Mouse (Mus musculus): Measurements from ENCODE around the gene Rest. TPM values are rescaled to one million over a fixed set of nuclear protein-coding genes. Genes with fewer than 3 reads are reported as not detected.

The Rest gene
- polyA plus RNA-seq, 1 experiment from 2014 or later = 7.4 TPM

DNA sequence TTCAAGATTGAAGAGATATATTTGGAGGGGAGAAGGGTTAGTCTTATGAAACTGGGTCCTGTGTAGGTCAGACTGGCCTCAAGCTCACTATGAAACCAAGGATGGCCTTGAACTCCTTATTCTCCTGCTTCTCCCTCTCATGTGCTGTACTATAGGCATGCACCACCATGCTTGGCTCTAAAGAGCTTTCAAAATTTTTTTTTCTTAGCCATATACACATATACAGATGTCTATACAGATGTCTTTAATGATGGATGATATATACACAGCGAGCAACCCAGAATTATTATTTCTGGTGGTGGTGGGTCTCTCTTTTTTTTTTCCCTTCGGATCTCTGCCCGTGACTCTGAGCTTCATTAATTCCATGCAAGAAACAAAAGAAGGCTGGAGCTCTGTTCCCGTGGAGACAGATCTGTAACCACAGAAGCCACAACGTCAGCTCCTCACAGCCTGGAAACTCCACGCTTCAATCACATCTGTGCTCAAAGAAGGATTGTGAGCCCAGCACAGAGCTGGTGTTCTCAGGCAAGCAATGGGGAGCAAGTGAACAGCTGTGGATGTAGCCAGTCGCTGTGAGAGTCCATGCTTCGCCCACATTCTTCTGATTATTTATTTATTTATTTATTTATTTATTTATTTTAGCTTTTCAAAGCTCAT is 20.8 kb upstream of the Rest start:
- no peak overlapping the region for H3K4me3 ChIP-seq (ENCODE audit: low read depth, low read length)
- no peak for ATAC-seq
- H3K27ac ChIP-seq (ENCODE audit: low read depth, low read length) = no peak overlapping the region

DNA sequence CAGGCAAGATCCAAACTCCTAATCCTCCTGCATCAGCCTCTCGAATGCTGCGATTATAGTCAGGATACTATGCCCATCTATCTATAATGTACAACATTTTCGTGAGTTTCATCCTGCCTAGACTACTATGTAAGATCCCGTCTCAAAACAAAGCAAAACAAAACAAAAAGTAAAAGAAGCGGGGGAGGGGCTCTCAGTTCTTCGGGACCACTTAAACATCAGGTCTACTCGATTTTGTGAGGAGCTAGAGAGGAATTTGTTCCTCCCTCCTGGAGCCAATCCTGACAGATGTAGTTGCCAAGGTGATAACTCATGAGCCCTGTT is 19.9 kb upstream of the Rest start:
- no peaks in the 10 kb centered on the region for H3K36me3 ChIP-seq (ENCODE audit: control insufficient read depth, insufficient read depth, low read length)
- H3K9me3 ChIP-seq (replicated peaks; ENCODE audit: control insufficient read depth, low read length) = no peaks in the 10 kb centered on the region
- no peak overlapping the region for H3K4me3 ChIP-seq (ENCODE audit: low read depth, low read length)
- H3K27ac ChIP-seq (ENCODE audit: low read depth, low read length) = no peak overlapping the region
- H3K27me3 ChIP-seq (replicated peaks; ENCODE audit: control insufficient read depth, insufficient read depth, low read length) = no peaks in the 10 kb centered on the region
- peak overlapping the region; percentile 30 for H3K4me2 ChIP-seq (ENCODE audit: low read length)
- H3K4me1 ChIP-seq (ENCODE audit: control insufficient read depth, insufficient read depth, low read length) = peaks cover 7% of the 10 kb centered on the region
- no peak overlapping the region for H3K9ac ChIP-seq (ENCODE audit: low read length)
- ATAC-seq (peak; percentile 8), DNase-seq (ENCODE audit: low spot score) (no peak)
- 27% methylated on average over 7 of the region's 7 CpGs for WGBS

More for the DNA sequence above, 20.8 kb upstream of the Rest start:
- H3K9ac ChIP-seq (ENCODE audit: low read length) = no peak overlapping the region
- DNase-seq (ENCODE audit: low spot score) = peak; percentile 37
- peaks cover 7% of the 10 kb centered on the region for H3K4me1 ChIP-seq (ENCODE audit: control insufficient read depth, insufficient read depth, low read length)
- 34% methylated on average over 8 of the region's 8 CpGs for WGBS
- no peaks in the 10 kb centered on the region for H3K36me3 ChIP-seq (ENCODE audit: control insufficient read depth, insufficient read depth, low read length)
- no peak overlapping the region for H3K4me2 ChIP-seq (ENCODE audit: low read length)
- no peaks in the 10 kb centered on the region for H3K9me3 ChIP-seq (replicated peaks; ENCODE audit: control insufficient read depth, low read length)
- no peaks in the 10 kb centered on the region for H3K27me3 ChIP-seq (replicated peaks; ENCODE audit: control insufficient read depth, insufficient read depth, low read length)

DNA sequence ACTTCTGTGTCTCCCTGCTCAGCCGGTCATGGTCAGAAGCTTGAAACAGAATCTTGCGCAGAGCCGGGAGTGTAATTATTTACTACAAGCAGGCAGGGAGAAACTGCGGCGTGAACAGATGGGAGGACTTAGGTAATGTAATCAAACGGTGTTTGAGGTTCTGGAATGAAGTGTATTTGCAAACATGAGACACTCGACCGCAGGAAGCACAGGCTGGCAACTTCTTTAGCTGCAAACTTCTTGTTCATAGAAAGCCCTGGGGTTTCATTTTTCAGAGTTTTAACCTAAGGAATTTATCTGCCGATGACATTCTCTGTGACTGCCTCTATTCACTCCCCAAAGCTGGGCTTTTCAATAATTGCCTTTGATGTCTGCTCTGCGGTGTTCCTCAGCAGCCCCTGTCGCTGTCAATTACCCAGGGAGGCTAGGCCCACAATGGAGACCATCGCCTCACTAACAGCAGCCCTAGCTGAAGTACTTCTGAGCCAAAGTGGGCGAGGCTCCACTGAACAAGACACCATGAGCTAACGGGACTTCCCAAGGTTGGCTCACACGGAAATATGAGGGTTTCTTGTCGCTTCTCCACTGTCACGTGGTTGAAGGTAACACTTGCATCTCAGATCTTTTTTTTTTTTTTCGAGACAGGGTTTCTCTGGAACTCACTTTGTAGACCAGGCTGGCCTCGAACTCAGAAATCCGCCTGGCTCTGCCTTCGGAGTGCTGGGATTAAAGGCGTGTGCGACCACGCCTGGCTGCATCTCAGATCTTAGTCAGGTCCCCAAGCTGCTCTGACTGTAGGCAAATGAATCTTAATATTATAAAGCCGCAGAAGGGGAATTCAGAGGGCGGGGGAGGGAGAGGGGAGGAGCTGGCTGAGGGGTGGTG is 19.3 kb upstream of the Rest start:
- Histone ChIP-seq H3K4me2 (ENCODE audit: low read length) (peak overlapping the region; percentile 30), H3K4me3 (ENCODE audit: low read depth, low read length) (no peak overlapping the region), H3K4me1 (ENCODE audit: control insufficient read depth, insufficient read depth, low read length) (peaks cover 7% of the 10 kb centered on the region), H3K27me3 (replicated peaks; ENCODE audit: control insufficient read depth, insufficient read depth, low read length) (no peaks in the 10 kb centered on the region), H3K36me3 (ENCODE audit: control insufficient read depth, insufficient read depth, low read length) (no peaks in the 10 kb centered on the region), H3K9me3 (replicated peaks; ENCODE audit: control insufficient read depth, low read length) (no peaks in the 10 kb centered on the region), H3K27ac (ENCODE audit: low read depth, low read length) (no peak overlapping the region), H3K9ac (ENCODE audit: low read length) (peak overlapping the region; percentile 35; the same call in 1 of the 2 replicates)
- peak; percentile 67 for ATAC-seq
- DNase-seq (ENCODE audit: low spot score) = peak; percentile 57
- WGBS = 20% methylated on average over 26 of the region's 26 CpGs

DNA sequence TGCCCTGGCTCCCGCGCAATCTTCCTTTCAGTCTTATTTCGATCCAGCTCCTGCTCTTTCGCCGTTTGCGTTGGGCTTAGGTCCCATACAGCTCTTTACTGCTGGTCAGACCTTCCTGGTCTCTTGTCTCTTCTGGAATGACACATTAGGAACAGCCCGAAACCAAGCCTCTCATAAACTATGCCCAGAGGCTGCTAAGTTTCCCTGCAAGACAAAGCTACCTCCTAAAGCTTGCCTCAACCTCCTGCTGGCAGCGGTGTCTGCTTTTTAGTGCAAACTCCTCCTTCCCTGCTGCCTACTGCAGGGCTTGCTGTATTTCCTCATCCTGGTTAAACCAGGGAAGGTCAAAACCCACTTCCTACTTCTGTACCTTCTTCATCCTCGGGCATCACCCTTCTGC is 15.2 kb upstream of the Rest start:
- Histone ChIP-seq H3K9me3 (replicated peaks; ENCODE audit: control insufficient read depth, low read length) (no peaks in the 10 kb centered on the region), H3K4me2 (ENCODE audit: low read length) (no peak overlapping the region), H3K27me3 (replicated peaks; ENCODE audit: control insufficient read depth, insufficient read depth, low read length) (no peaks in the 10 kb centered on the region), H3K4me3 (ENCODE audit: low read depth, low read length) (no peak overlapping the region), H3K4me1 (ENCODE audit: control insufficient read depth, insufficient read depth, low read length) (peaks cover 7% of the 10 kb centered on the region), H3K36me3 (ENCODE audit: control insufficient read depth, insufficient read depth, low read length) (no peaks in the 10 kb centered on the region), H3K27ac (ENCODE audit: low read depth, low read length) (no peak overlapping the region), H3K9ac (ENCODE audit: low read length) (no peak overlapping the region)
- DNase-seq (ENCODE audit: low spot score) (no peak), ATAC-seq (no peak)
- 61% methylated on average over 9 of the region's 9 CpGs for WGBS

DNA sequence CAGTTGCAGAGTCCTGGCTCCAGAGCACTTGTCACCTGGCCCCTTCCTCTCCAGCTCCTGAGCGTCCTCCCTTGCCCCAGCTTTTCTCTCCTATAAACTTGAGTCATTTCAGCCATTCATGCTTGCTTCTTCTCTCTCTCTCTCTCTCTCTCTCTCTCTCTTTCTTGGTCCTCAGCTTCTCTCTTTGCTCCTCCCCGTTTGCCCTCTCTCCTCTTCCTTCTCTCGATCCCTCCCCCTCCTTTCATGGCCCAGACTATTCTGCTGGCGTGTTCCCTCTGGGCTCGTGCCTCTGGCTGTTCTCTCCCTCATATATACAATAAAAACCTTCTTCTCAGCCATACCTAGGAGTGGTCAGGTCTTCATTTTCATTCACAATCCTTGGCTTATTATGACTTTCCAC is 13.6 kb upstream of the Rest start:
- WGBS = 23% methylated on average over 5 of the region's 5 CpGs
- Histone ChIP-seq H3K27me3 (replicated peaks; ENCODE audit: control insufficient read depth, insufficient read depth, low read length) (no peaks in the 10 kb centered on the region), H3K9ac (ENCODE audit: low read length) (no peak overlapping the region), H3K9me3 (replicated peaks; ENCODE audit: control insufficient read depth, low read length) (no peaks in the 10 kb centered on the region), H3K36me3 (ENCODE audit: control insufficient read depth, insufficient read depth, low read length) (no peaks in the 10 kb centered on the region), H3K4me3 (ENCODE audit: low read depth, low read length) (no peak overlapping the region), H3K4me1 (ENCODE audit: control insufficient read depth, insufficient read depth, low read length) (no peaks in the 10 kb centered on the region), H3K27ac (ENCODE audit: low read depth, low read length) (no peak overlapping the region), H3K4me2 (ENCODE audit: low read length) (no peak overlapping the region)
- no peak for DNase-seq (ENCODE audit: low spot score)
- no peak for ATAC-seq

DNA sequence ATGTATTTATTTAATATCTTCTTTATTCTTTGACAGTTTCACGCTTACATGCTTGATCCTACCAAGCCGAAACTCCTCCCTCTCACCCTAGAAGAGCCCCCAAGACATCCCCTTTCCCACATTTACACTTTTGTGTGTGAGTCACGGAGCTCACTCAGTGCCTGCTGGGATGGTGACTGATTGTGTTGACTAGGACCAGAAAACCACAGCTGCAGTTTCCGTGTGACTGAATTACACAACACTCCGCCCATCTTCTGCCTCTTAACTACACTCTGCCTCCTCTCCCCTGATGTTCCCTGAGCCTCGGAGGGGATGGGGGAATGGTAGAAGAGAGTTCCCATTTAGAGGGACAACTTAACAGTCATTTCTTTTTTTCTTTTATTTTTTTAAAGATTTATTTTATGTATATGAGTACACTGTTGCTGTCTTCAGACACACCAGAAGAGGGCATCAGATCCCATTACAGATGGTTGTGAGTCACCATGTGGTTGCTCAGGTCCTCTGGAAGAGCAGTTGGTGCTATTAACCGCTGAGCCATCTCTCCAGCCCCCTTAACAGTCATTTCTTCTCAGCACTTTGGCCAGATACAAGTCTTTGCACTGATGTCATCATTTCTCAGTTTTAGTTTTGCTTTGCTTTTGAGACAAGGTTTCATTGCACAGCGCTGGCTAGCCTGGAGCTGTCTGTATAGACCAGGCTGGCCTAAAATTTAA is 13.0 kb upstream of the Rest start:
- ATAC-seq = no peak
- WGBS = 59% methylated on average over 8 of the region's 8 CpGs

DNA sequence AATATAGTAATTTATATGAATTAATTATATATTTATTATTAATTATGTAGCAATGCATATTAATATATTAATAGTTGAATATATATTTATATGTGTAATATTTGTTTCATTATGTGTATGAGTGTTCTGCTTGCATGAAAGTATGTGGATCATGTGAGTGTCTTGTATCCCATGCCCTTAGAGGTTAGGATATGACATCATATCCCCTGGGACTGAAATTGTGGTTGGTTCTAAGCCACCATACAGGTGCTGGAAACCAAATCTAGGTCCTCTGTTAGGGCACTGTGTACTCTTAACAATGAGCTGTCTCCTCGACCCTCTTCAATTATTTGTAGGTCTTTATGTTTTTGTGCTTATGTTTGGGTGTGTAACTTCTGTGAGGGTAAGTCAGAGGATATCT is 12.1 kb upstream of the Rest start:
- Histone ChIP-seq H3K4me2 (ENCODE audit: low read length) (no peak overlapping the region), H3K36me3 (ENCODE audit: control insufficient read depth, insufficient read depth, low read length) (no peaks in the 10 kb centered on the region), H3K4me1 (ENCODE audit: control insufficient read depth, insufficient read depth, low read length) (no peaks in the 10 kb centered on the region), H3K27me3 (replicated peaks; ENCODE audit: control insufficient read depth, insufficient read depth, low read length) (no peaks in the 10 kb centered on the region), H3K4me3 (ENCODE audit: low read depth, low read length) (no peak overlapping the region), H3K9me3 (replicated peaks; ENCODE audit: control insufficient read depth, low read length) (no peaks in the 10 kb centered on the region), H3K27ac (ENCODE audit: low read depth, low read length) (no peak overlapping the region), H3K9ac (ENCODE audit: low read length) (no peak overlapping the region)
- WGBS = 86% methylated on average over 1 of the region's 1 CpGs
- DNase-seq (ENCODE audit: low spot score) (no peak), ATAC-seq (no peak)

More for the DNA sequence above, 13.0 kb upstream of the Rest start:
- Histone ChIP-seq H3K27ac (ENCODE audit: low read depth, low read length) (no peak overlapping the region), H3K4me3 (ENCODE audit: low read depth, low read length) (no peak overlapping the region), H3K4me2 (ENCODE audit: low read length) (no peak overlapping the region), H3K27me3 (replicated peaks; ENCODE audit: control insufficient read depth, insufficient read depth, low read length) (no peaks in the 10 kb centered on the region), H3K4me1 (ENCODE audit: control insufficient read depth, insufficient read depth, low read length) (no peaks in the 10 kb centered on the region), H3K9me3 (replicated peaks; ENCODE audit: control insufficient read depth, low read length) (no peaks in the 10 kb centered on the region), H3K36me3 (ENCODE audit: control insufficient read depth, insufficient read depth, low read length) (no peaks in the 10 kb centered on the region), H3K9ac (ENCODE audit: low read length) (no peak overlapping the region)
- no peak for DNase-seq (ENCODE audit: low spot score)

DNA sequence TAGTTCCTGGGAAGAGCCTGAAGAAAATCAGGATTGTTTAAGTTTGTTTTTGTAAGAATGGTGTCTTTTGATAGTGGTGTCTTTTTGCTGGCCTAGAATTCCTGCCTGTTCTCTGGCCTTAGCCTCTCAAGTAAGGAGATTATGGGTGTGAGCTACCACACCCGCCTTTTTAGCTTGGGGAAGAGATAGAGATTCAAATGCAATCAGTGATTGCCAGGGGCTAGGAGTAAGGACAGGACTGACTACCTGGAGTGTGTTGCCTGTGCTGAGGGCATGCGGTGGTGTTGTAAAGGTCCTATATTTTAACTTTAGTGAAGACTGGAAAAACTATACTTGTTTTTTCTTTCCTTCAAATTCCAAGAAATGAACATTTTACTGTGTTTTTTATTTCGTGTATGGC is 10.9 kb upstream of the Rest start:
- Histone ChIP-seq H3K4me2 (ENCODE audit: low read length) (no peak overlapping the region), H3K9me3 (replicated peaks; ENCODE audit: control insufficient read depth, low read length) (no peaks in the 10 kb centered on the region), H3K4me1 (ENCODE audit: control insufficient read depth, insufficient read depth, low read length) (no peaks in the 10 kb centered on the region), H3K36me3 (ENCODE audit: control insufficient read depth, insufficient read depth, low read length) (no peaks in the 10 kb centered on the region), H3K27me3 (replicated peaks; ENCODE audit: control insufficient read depth, insufficient read depth, low read length) (no peaks in the 10 kb centered on the region), H3K4me3 (ENCODE audit: low read depth, low read length) (no peak overlapping the region), H3K27ac (ENCODE audit: low read depth, low read length) (no peak overlapping the region), H3K9ac (ENCODE audit: low read length) (no peak overlapping the region)
- WGBS = 62% methylated on average over 3 of the region's 3 CpGs
- ATAC-seq (no peak), DNase-seq (ENCODE audit: low spot score) (no peak)

DNA sequence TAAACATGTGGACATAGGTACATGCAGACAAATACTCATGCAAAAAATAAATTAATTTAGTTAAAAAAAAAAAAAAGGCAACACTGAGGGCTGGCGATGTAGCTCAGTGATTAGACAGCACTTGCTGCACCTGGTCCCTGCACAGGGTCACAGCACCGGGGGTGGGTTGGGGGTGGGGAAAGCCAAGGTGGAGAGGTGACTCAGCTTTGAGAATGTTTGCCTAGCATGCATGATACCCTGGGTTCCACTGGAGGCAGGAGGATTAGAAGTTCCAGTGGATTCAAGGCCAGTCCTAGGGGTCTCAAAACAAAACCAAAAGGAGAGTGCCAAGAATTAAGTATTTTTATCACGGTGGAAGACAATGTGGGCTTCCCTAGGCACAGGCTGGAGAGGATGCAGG is 7.7 kb upstream of the Rest start:
- no peaks in the 10 kb centered on the region for H3K4me1 ChIP-seq (ENCODE audit: control insufficient read depth, insufficient read depth, low read length)
- H3K27me3 ChIP-seq (replicated peaks; ENCODE audit: control insufficient read depth, insufficient read depth, low read length) = no peaks in the 10 kb centered on the region
- 78% methylated on average over 3 of the region's 3 CpGs for WGBS
- no peaks in the 10 kb centered on the region for H3K36me3 ChIP-seq (ENCODE audit: control insufficient read depth, insufficient read depth, low read length)
- no peak overlapping the region for H3K4me3 ChIP-seq (ENCODE audit: low read depth, low read length)
- no peak overlapping the region for H3K9ac ChIP-seq (ENCODE audit: low read length)
- no peaks in the 10 kb centered on the region for H3K9me3 ChIP-seq (replicated peaks; ENCODE audit: control insufficient read depth, low read length)
- no peak overlapping the region for H3K4me2 ChIP-seq (ENCODE audit: low read length)
- no peak for DNase-seq (ENCODE audit: low spot score)
- H3K27ac ChIP-seq (ENCODE audit: low read depth, low read length) = no peak overlapping the region
- no peak for ATAC-seq
